Mouse (Mus musculus) liver, adult (tissue): Measurements from ENCODE around the gene 2310061I04Rik.

Experiments
- GATA4 ChIP-seq: IDR thresholded peaks from 2 replicates; pipeline ENCODE4 v1.6.1; 2014; ENCODE audit warnings: mild to moderate bottlenecking, low read length; ENCODE audit not compliant: insufficient replicate concordance

Gene 2310061I04Rik

GRCm38 (mm10) chr17:35866911-35867890 lies 30.0 kb downstream of the 2310061I04Rik start:
- no peak for TF ChIP-seq GATA4

GRCm38 (mm10) chr17:35866281-35866831 lies 30.9 kb downstream of the 2310061I04Rik start:
- peak; percentile 6; the same call in 1 of the 2 replicates for TF ChIP-seq GATA4

GRCm38 (mm10) chr17:35865481-35866280 lies 31.6 kb downstream of the 2310061I04Rik start, which contains the start of gene Ppp1r18:
Ppp1r18 (plus strand) TSS chr17:35865593.
- no peak for TF ChIP-seq GATA4

- TF ChIP-seq GATA4 = no peak
Observed at GRCm38 (mm10) chr17:35864832-35865353, 32.3 kb downstream of the 2310061I04Rik start.

GRCm38 (mm10) chr17:35861198-35861857 lies 35.9 kb downstream of the 2310061I04Rik start, which contains the start of gene Nrm:
Nrm (plus strand) TSS chr17:35861318.
- TF ChIP-seq GATA4 = 0 out of 2 replicates have a peak, but pooled peaks have one; percentile 16

GRCm38 (mm10) chr17:35860831-35861197 lies 36.4 kb downstream of the 2310061I04Rik start:
- TF ChIP-seq GATA4 = no peak

- no peak for TF ChIP-seq GATA4
Observed at GRCm38 (mm10) chr17:35859835-35860234, 37.4 kb downstream of the 2310061I04Rik start.

- TF ChIP-seq GATA4 = no peak
Observed at GRCm38 (mm10) chr17:35859371-35859770, 37.9 kb downstream of the 2310061I04Rik start.

- TF ChIP-seq GATA4 = no peak
Observed at GRCm38 (mm10) chr17:35850974-35851373, 46.3 kb downstream of the 2310061I04Rik start.

GRCm38 (mm10) chr17:35848112-35848511 lies 49.1 kb downstream of the 2310061I04Rik start:
- TF ChIP-seq GATA4 = no peak

- no peak for TF ChIP-seq GATA4
Observed at GRCm38 (mm10) chr17:35843514-35843913, 53.7 kb downstream of the 2310061I04Rik start.
